Mouse (Mus musculus): ENCODE measurements around the gene Pigo.

DNA sequence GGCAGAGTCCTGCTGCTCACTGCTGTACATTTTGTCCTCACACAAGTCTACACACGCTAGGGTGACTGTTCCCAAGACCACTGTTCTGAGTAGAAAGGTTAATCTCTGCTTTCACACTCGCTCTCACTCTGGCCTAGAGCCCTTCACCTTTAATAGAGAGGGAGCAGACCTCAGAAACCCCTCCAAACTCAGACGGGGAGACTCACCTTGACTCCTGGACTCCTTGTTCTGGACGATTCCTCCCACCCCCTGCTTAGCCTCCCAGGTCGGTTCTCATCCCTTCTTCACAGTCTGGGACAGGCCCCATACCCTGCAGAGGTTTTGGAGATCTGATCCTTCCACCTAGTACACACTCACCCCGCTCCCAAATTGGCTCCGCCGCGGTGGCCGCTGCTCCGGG, 14.0 kb upstream of the Pigo start:
- TF ChIP-seq TCF12 (IDR thresholded peaks at IDR 0.05; ENCODE audit: insufficient read depth, poor library complexity, severe bottlenecking) (no peak), MAX (IDR thresholded peaks at IDR 0.05; ENCODE audit: low read depth) (no peak), POLR2AphosphoS2 (IDR thresholded peaks at IDR 0.05; ENCODE audit: insufficient read length, low read depth) (no peak), POLR2A (IDR thresholded peaks at IDR 0.05; ENCODE audit: insufficient read length, low read depth) (no peak), CEBPB (IDR thresholded peaks at IDR 0.05; ENCODE audit: insufficient read depth, poor library complexity, severe bottlenecking) (no peak), USF1 (IDR thresholded peaks at IDR 0.05; ENCODE audit: low read depth) (no peak), SRF (IDR thresholded peaks at IDR 0.05; ENCODE audit: control insufficient read depth, insufficient read length, low read depth) (no peak), E2F4 (IDR thresholded peaks at IDR 0.05; ENCODE audit: insufficient read depth) (no peak), REST (IDR thresholded peaks at IDR 0.05; ENCODE audit: insufficient read depth, insufficient read length) (no peak), TCF3 (IDR thresholded peaks at IDR 0.05; ENCODE audit: insufficient read length, low read depth) (no peak), MYOD1 (IDR thresholded peaks at IDR 0.05; ENCODE audit: control insufficient read depth in 1 of 3, insufficient read length in 2 of 3, low read depth in 2 of 3) (no peak), MYOG (IDR thresholded peaks at IDR 0.05; ENCODE audit: control insufficient read depth in 1 of 3, insufficient read depth in 1 of 3, insufficient read length in 2 of 3, low read depth in 2 of 3) (no peak)
